Mouse (Mus musculus) E14TG2a.4 (cell line): ENCODE measurements around the gene Setdb1.

Experiments used
- H3K27me3 ChIP-seq: 2 replicates; pipeline ENCODE4 v1.6.1; 2014; ENCODE audit warnings: low read length, control low read depth; ENCODE audit not compliant: insufficient read depth
- H3K36me3 ChIP-seq: 2 replicates; pipeline ENCODE4 v1.6.1; 2014; ENCODE audit warnings: low read length, control low read depth; ENCODE audit not compliant: insufficient read depth
- H3K4me1 ChIP-seq: replicated peaks from 2 replicates; pipeline ENCODE4 v1.6.1; 2014; ENCODE audit warnings: low read depth, low read length, control low read depth
- H3K4me3 ChIP-seq: replicated peaks from 2 replicates; pipeline ENCODE4 v1.5.1; 2014; ENCODE audit warnings: mild to moderate bottlenecking, low read length
- H3K9me3 ChIP-seq: 2 replicates; pipeline ENCODE4 v1.6.1; 2014; ENCODE audit warnings: low read length, control low read depth
- CTCF ChIP-seq: conservative IDR thresholded peaks from 2 replicates; pipeline ENCODE4 v1.5.1; 2014; ENCODE audit warnings: low read length
- NANOG ChIP-seq: IDR thresholded peaks from 2 replicates; pipeline ENCODE4 v1.6.1; 2014; ENCODE audit warnings: borderline replicate concordance, low read length, mixed read lengths
- POU5F1 ChIP-seq: IDR thresholded peaks from 2 replicates; pipeline ENCODE4 v1.6.1; 2014; ENCODE audit warnings: low read length, borderline replicate concordance

Setdb1 gene

DNA sequence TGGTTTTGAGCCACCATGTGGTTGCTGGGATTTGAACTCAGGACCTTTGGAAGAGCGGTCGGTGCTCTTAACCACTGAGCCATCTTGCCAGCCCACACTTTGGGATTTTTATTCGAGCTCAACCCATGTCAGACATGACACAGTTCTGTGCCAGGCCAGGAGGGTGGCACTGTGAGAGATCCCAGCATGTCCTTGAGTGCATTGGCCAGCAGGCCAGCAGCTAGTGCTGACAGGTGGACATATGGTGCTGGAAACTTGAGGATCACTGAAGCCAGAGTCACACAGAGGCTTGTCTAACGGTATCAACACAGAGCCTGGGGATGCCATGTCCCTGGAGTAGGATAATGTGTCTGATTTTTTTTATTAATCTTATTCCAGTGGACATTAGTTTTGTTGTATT lies 67.6 kb downstream of the Setdb1 start:
- H3K36me3 ChIP-seq: peaks cover 85% of the 10 kb centered on the region

DNA sequence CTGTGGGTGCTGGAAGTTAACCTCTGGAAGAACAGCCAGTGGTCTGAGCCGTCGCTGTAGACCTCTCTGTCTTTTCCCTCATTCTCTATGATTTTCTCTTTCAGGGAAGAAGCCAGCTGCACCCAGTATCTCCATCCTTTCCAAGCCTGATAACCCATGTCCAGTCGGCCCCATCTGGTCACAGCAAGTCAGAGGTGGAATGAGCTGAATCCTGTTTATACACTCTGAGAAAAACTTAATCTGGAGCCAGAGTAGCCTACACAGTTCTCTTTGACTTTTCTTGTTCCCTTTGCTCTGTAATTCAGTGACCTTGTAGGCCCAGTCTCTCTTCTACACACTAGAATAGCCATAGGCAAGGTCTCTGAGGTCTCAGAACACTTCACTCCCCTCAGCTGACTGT lies 69.5 kb downstream of the Setdb1 start:
- no peaks in the 10 kb centered on the region for H3K9me3 ChIP-seq
- H3K4me3 ChIP-seq: no peak overlapping the region
- no peaks in the 10 kb centered on the region for H3K27me3 ChIP-seq
- H3K36me3 ChIP-seq: peaks cover 66% of the 10 kb centered on the region
- TF ChIP-seq CTCF (no peak), NANOG (no peak), POU5F1 (no peak)
- peaks cover 89% of the 10 kb centered on the region for H3K4me1 ChIP-seq

More for the DNA sequence above, 67.6 kb downstream of the Setdb1 start:
- peak overlapping the region; percentile 39 for H3K4me3 ChIP-seq
- no peak for TF ChIP-seq CTCF
- TF ChIP-seq POU5F1: no peak
- no peaks in the 10 kb centered on the region for H3K9me3 ChIP-seq
- H3K4me1 ChIP-seq: peaks cover 96% of the 10 kb centered on the region
- no peaks in the 10 kb centered on the region for H3K27me3 ChIP-seq

DNA sequence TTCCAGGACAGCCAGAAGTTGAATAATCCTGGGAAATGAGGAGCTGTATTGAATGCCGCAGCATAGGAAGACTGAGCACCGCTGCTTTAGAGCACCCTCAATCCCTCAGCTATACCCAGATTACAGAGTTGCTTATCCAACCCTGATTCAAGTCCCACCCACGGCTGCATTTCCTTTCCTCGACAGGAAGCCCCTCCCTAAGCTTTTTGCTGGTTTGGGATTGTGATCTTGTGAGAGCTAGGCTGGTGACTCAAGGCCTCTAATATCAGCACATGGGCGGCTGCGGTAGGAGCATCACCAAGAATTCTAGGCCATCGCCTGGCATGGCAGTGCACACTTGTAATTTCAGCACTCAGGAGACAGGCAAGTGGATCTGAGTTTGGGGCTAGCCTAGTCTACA lies 70.5 kb downstream of the Setdb1 start:
- TF ChIP-seq NANOG (no peak), POU5F1 (no peak), CTCF (no peak)
- H3K27me3 ChIP-seq: no peaks in the 10 kb centered on the region
- peaks cover 56% of the 10 kb centered on the region for H3K36me3 ChIP-seq
- H3K9me3 ChIP-seq: no peaks in the 10 kb centered on the region
- peak overlapping the region; percentile 95 for H3K4me3 ChIP-seq
- peaks cover 85% of the 10 kb centered on the region for H3K4me1 ChIP-seq

DNA sequence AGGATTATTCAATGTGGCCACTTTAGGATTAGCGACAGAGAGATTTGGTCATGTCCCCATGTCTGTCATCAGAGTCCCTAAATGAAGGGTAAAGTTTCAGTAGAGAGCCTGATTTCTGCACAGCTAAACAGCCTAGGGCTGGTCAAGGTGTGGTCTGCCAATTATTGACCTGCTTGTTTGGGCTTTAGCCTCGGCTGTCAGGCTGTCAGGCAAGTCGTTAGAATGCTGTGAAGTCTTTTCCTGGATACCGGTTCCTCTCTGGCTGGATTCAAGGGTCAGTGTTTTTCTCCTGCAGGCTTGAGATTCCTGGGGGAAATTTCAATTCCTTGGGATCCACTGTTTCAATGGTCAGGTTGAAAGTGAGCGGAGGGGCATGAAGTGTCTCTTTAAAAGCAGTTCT lies 71.0 kb downstream of the Setdb1 start:
- peaks cover 80% of the 10 kb centered on the region for H3K4me1 ChIP-seq
- no peaks in the 10 kb centered on the region for H3K9me3 ChIP-seq
- TF ChIP-seq NANOG (no peak), POU5F1 (no peak), CTCF (no peak)
- no peaks in the 10 kb centered on the region for H3K27me3 ChIP-seq
- H3K4me3 ChIP-seq: peak overlapping the region; percentile 95
- peaks cover 51% of the 10 kb centered on the region for H3K36me3 ChIP-seq

DNA sequence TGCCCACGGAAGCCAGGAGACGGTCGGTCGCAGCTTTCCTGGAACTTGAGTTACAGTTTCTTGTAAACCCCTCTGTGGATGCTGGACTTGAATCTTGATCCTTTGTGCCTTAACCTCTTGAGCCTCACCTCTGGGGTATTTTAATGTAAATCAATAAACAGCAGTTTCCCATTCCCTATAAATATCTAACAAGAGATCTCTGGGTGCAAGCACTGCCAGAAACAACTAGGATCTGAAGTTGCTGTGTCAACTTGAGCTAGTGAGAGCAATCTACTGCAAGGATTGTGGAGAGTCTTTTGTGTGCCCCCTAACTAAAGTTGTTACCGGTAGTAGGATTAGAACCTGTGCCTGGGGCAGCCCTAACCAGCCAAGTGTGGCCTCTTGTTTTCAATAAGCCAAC lies 71.6 kb downstream of the Setdb1 start:
- H3K4me3 ChIP-seq: peak overlapping the region; percentile 95
- peaks cover 77% of the 10 kb centered on the region for H3K4me1 ChIP-seq
- H3K36me3 ChIP-seq: peaks cover 44% of the 10 kb centered on the region
- H3K27me3 ChIP-seq: no peaks in the 10 kb centered on the region
- TF ChIP-seq NANOG: no peak
- no peak for TF ChIP-seq CTCF
- no peak for TF ChIP-seq POU5F1
- no peaks in the 10 kb centered on the region for H3K9me3 ChIP-seq

DNA sequence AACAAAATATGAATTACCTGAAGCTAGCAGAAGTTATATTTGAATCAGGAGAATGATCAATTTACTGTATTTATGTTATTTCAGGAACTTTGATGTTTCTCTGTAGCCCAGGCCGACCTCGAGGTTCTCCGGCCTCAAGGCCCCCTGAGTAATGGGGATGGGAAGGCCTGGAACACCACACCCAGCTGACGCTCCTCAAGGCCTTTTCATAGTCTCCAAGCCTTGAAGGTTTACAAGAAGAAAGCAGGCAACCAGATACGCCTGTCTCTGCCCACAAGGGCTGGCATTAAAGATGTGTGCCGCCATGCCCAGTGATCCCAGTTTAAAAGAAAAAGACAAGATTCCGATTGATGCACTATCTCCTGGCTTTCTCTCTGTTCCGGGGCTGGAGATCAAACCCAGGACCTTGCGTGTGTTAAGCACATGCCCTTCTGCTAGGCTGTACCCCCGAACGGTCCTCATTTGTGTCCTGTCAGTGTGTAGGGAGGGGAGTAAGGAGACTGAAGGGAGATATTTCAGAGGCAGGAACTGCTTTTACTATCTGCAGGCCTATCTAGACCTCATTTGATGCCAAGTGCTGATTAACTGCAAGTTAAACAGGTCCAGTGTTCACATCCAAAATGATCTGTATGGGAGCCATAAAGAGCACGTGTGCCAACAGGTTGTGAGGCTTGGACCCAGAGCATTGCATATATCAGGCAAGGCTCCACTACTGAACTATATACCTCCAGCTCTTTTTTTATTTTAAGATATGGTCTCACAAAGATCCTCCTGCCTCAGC lies 72.3 kb downstream of the Setdb1 start:
- TF ChIP-seq POU5F1 (no peak), NANOG (no peak), CTCF (no peak)
- peaks cover 74% of the 10 kb centered on the region for H3K4me1 ChIP-seq
- H3K27me3 ChIP-seq: no peaks in the 10 kb centered on the region
- peak overlapping the region; percentile 95 for H3K4me3 ChIP-seq
- H3K36me3 ChIP-seq: peaks cover 37% of the 10 kb centered on the region
- H3K9me3 ChIP-seq: no peaks in the 10 kb centered on the region

DNA sequence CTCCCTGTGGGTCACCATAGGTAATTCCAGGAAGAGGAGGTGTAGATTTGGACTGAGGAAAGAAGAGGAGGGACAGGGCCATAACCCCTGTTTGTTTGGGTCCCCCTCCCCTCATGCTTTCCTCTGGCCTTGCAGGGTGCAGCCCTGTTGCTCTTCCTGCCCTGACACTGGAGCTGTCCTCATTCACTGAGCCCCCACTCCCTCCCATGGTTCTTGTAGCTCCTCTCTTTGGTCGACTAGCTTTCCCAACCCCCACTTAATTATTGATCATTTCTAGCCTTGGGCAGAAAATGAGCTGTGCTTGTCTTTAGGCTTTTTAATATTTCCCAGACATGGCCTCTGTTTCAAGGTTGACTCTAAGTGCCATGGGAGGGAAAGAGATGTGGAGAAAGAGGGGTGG lies 72.9 kb downstream of the Setdb1 start:
- Histone ChIP-seq H3K4me3 (peak overlapping the region; percentile 95), H3K4me1 (peaks cover 75% of the 10 kb centered on the region), H3K9me3 (no peaks in the 10 kb centered on the region), H3K36me3 (peaks cover 37% of the 10 kb centered on the region), H3K27me3 (no peaks in the 10 kb centered on the region)
- TF ChIP-seq CTCF (no peak), NANOG (no peak), POU5F1 (no peak)

DNA sequence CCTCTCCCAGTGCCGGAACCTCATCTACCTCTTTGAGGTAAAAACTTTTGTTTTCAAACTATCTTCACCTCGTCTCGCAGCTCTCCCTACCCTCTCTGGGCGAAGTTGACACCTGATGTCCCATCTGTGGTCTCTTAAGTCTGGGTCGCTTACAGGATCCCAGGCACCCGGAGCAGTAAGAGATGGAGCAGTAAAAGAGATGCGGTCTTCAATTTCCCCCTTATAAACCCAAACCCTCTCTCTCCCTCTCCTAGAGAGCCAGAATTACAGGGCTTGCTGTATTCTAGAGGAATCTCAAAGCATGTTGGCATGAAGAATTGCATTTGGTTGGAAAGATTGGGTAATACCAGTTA lies 73.4 kb downstream of the Setdb1 start:
- H3K36me3 ChIP-seq: peaks cover 33% of the 10 kb centered on the region
- H3K4me3 ChIP-seq: peak overlapping the region; percentile 95
- no peaks in the 10 kb centered on the region for H3K9me3 ChIP-seq
- H3K4me1 ChIP-seq: peaks cover 77% of the 10 kb centered on the region
- no peaks in the 10 kb centered on the region for H3K27me3 ChIP-seq
- no peak for TF ChIP-seq CTCF
- no peak for TF ChIP-seq NANOG
- TF ChIP-seq POU5F1: no peak
